Mouse (Mus musculus): ENCODE measurements around the gene Pigt.

Pigt gene

DNA sequence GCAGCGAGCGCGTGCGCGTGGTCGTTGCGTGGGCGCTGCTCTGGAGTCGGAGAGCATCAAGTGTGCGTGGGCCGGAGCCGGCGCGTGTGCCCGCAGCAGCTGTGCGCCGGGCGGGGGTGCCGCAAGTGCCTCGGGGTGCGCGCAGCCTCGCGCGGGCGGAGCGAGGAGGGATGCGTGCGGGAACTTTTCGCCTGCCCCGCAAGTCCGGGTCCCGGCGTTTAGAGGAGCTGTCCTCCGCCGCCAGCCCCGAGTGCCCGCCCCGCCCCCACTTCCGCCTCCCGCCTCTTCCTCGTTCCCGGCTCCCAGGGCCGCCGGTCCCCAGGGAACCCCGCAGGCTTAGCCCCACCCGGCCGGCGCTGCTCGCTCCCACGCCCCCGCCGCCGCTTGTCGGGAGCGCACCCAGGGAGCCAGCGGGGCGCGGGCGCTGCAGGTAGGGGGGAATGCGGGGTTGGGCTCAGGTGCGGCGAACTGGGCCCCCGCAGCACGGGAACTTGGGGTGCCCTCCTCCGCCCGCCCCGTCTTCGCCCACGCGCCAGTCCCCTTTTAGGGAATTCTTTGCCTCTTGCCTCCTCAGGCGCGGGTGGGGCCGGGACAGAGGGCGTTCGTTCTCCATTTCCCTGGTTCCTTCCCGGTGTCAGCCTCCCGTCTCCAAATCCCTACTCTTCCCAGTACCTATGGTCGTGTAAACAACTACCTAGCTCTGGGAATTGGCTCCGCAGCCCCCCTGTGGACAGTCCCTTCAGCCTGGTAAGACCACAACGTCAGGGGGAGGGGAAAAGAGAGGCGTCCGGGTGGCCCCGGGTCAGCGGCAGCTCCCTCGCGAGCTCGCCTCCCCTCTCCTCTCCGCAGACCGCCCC, 10.8 kb upstream of the Pigt start:
- peak; percentile 55 for DNase-seq (ENCODE audit: low read depth)

DNA sequence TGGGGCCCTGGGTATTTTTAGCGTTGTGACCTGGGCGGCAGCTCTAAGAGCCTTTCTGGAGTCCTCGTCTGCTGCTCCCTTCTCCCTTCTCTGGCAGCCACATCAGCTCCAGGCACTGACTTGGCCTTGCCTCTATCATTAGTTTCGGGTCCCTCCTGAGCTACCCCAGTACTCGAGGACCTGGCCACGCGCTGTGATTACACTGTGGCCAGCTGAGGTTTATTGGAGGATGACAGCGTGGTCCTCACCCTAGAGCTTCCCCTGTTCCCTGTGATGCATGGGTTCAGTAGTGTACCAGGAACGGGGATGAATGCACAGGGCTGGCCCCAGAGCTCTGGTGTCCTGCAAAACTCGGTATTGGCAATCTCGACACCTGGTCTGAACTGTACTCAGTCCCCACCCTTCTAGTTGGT, 10.2 kb upstream of the Pigt start:
- peak; percentile 16 for DNase-seq (ENCODE audit: low read depth)

DNA sequence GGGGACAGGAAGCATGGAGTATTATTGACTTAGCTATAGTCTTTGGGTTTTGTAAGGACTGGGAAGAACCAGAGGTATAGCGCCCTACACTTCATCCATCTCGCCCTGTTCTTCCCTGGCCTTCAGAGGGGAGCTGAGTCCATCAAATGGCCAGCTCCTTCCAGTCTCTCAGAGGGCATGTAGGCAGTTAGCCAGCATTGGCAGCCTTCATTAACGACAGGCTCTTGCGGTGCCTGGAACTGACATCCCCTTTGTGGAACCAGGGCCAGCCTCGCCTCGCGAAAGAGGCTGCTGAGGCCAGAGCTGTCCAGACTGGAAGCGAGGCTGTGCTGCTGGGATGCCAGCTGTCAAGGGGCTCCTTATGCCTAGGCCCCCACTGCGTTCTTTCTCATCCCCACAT, 9.5 kb upstream of the Pigt start:
- no peak for DNase-seq (ENCODE audit: low read depth)

DNA sequence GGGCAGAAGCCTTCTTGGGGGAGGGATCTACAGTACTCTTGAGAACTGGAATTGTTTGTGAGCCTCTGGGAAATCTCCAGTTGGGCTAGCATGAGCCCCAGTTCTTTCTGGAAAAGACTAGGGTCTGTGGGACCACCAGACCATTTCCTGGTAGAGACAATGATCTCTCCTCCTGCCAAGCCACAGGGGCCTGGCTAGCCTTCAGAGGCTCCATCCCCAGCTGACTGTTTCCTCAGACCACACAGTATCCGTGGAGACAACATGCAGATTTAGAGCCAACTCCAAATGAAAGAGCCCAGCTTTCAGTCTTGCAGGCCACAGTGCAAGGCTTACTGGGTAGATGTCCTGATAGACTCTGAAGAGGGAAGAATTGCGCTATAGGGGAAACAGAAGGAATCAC, 3.2 kb upstream of the Pigt start:
- DNase-seq (ENCODE audit: low read depth) = no peak

DNA sequence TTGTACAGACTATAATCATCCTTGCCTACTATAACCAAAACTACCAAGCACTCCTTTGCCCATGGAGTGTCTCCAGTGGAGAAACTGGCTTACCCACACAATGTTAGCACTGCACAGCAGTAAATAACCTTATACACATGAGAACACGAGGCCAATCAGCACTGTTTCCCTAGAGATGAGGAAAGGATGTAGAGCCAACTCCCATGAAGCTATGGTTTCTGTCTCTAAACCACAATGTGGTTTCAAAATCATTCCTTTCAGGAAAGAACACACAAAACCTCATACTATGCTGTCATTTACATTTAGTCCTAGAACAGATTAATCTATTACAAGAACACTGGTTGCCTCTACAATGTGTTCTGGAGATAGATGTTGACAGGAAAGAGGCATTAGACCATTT, 989 bp upstream of the Pigt start:
- peak; percentile 25 for DNase-seq (ENCODE audit: low read depth)

DNA sequence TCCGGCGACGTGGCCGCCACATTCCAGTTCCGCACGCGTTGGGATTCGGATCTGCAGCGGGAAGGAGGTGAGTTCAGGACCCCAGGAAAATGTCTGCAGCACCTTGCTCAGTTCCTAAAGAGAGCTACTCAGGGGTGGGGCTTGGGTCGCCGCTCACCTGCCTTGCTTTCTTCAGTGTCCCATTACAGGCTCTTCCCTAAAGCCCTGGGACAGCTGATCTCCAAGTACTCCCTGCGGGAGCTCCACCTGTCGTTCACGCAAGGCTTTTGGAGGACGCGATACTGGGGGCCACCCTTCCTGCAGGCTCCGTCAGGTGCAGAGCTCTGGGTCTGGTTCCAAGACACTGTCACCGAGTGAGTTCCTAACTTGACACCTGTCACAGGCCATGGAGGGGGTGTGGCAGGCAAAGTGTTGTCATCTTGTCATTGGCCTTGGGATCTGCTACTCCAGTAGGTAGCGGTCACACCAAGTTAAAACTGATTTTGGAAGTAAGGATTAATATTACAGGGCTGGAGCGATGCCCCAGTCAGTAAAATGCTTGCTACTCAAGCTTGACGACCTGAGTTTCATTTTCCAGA, 460 bp downstream of the Pigt start:
- DNase-seq (ENCODE audit: low read depth) = no peak

DNA sequence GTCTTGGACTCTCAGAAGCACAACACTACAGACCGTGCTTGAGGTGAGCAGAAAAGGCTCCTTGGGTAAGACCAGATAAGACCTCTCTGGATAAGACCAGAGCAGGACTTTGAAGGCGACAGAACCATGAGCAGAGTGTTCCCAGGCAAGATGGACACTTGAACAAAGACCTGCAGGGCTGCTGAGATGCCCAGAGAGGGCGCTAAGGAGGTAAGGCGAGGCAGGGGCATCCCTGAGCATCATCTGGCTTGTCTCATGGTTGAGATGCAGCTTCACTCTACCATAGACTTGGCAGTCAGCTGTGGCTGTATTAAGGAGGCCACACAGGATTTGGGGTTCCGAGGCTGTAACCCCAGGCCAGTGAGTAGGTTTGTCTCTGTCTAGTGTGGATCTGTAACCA, 2.0 kb downstream of the Pigt start:
- DNase-seq (ENCODE audit: low read depth) = no peak

DNA sequence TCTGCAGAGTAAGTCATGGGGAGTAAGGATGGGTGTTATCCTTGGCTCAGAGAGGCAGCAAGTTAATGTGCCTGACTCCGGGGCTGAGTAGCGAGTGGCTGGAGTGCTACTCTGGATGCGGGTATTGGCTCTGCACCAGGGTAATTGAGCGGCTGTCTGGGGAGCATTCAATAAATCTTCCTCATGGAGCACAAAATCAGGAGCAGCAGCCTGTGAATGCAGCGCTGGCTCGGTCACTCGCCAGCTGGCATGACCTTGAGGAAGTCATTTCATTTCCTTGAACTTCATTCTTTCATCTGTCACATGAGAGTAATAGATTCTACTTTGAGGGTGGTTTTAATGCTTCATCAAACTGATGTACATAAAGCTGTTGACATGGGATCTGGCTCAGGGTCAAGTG, 3.2 kb downstream of the Pigt start:
- no peak for DNase-seq (ENCODE audit: low read depth)

DNA sequence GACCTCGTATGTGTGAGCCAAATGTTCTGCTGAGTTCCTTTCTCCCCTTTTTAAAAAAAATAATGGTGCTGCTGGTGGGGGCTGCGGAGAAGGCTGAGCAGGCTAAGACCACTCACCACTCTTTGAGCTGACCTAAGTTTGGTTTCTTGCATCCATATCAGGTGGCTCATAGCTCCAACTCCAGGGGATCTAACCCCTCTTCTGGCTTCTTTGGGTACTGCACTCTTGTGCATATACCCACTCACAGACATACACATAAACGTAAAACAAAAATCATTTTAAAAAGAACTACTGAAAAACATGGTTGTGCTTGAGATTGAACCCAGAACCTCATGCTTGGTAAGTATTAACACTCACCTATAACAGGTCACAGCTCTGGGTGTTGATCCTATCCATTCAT, 7.6 kb downstream of the Pigt start:
- DNase-seq (ENCODE audit: low read depth) = no peak

DNA sequence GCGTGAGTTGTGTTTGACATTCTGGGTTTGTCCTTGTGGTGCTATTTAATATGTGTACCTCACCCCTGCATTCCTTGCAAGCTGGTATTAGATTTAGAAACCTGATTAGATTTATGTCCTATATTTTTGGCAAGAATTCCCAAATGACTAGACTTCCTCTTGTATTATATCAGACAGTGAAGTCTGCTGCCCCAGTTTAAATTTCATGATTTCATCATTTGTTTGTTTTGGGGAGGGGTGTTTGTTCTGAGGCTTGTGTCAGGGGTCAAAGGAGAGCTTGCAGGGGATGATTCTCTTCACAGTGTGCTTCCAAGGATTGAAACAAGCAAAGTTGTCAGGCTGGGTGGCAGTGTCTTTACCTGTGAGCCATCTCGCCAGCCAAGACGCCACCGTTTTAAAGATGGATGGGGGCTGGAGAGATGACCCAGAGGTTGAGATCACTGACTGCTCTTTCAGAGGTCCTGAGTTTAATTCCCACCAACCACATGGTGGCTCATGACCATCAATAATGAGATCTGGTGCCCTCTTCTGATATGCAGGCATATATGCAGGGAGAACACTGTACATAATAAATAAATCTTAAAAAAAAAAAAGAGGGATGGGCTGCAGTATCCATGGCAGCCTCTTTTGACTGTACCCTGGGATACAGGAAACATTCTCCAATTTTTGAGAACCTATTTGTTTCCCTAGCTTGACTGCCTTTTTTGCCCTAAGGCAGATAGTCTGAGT, 8.5 kb downstream of the Pigt start:
- DNase-seq (ENCODE audit: low read depth) = no peak

DNA sequence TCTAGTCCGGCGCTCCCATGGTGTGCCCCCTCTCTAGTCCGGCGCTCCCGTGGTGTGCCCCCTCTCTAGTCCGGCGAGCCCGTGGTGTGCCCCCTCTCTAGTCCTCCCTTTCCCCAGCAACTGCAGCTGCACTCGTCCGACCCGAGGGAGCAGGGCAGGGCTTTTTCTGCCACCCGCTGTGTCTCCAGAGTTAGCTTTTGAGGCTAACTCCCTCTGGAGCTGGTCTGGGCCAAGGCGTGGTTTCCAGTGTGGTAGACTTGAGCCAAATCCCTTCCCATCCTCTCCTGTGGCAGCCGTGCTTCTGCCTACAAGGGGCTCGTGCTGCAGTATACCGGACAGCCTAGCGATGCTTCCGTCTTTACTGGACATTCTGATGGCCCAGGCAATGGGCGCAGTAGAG, 10.5 kb downstream of the Pigt start:
- DNase-seq (ENCODE audit: low read depth) = no peak

DNA sequence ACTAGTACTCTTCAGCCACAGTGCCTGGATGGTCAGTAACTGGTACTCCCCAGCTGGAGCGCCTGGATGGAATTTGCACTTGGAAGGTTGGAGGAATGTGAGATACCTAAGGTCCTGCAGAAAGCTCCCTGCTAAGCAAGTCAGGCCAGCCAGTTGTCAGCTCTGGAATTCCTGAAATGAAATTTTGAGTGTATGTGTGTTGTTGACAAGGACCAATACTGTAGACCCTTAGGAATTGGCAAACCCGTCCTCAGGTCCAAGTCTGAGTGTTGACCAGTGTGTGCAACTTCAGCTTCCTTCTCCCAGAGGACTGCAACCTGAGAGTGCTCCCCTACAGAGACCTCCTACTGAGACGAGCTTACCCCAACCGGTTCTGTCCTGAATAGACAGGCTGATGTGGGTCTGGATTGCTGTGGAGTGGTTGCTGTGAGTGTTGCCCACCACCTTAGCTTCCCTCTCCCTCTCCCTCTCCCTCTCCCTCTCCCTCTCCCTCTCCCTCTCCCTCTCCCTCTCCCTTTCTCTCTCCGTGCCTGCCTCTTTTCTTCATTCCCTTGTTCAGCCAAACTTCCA, 13.4 kb downstream of the Pigt start:
- DNase-seq (ENCODE audit: low read depth) = no peak

DNA sequence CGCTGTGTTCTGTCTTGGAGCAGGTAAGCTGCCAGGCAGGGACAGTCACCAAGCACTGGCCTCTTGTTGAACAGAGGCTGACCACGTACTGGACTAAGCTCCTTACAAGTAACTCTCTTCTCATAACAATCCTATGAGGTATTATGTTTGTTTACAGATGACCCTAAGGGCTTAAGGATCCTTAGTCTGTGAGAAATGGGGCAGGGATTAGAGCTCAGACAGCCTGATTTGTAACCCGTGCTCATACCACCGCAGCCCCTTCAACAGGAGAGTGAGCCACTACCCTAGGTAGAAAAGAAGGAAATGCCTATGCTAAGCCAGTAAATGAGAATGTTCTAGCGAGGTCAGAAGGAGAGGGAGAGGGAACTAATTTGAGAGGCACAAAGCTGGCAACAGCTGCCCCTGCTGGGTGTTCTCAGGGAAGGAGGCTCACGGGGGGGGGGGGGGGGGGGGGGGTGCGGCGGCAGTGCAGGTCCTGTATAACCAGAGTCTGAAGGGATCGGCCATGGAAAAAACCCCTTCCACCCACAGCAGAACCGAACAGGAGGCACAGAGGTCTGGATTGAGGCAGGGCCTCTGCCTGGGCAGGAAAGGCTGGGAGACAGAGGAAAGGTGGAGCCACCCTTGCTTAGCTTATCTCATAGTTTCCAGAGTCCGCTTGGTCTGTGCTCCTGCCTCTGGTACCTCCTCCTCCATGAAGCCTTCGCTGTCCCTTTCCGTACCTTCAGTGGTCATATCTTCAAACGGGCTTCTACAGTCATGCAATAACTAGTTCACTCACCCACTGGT, 15.0 kb downstream of the Pigt start:
- DNase-seq (ENCODE audit: low read depth) = no peak

DNA sequence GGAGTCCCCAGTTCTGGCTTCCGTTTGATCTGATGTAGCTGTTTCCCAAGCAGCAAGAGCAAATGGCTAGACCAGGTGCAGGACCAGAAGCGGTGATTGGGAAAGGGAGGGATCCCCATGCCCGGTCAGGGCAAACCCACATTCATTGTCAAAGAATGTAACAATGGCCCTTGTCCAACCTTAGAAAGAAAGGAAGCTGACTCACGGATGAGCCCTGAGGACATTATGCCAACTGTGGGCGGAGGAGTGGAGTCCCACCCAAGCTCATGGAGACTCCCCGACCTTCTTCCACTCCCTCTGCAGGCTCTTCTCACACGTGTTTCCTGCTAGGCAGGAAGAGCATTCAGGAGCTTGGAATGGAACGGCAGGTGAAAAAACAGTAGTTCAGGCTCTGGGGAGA, 16.1 kb downstream of the Pigt start:
- no peak for DNase-seq (ENCODE audit: low read depth)

DNA sequence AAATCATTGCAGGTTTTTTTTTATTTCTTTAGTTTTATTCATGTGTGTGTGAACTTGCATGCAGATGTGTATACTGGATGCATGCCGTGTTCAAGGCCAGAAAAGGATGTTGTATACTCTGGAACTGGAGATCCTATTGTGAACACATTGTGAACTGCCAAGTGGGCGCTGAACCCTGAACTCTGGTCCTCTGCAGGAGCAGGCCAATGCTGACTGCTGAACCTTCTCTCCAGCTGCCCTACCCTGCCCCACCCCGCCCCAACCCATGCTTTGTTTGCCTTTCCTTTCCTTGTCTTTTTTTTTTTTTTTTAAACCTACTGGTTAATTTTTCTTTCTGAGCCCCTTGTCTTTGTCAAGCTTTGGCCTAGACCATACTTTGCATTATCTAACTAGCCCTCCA, 17.6 kb downstream of the Pigt start:
- no peak for DNase-seq (ENCODE audit: low read depth)

DNA sequence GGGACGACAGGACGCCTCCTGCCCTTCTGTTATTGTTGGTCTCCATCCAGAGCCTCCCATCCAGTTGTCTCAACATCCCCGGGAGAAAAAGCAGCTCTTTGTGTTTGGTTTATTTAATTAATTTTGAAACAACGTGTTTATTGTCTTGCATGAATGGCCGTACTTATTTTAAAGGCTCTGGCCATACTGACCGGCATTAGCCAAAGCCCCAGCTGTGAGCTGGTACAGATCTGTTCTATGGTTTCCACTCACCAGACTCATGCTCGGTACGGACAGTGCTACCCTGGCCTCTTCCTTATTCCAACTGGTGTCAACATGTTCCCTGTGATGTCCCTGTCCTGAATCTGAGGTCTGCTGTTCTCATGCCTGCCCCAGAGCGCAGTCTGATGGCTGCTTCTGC, 18.6 kb downstream of the Pigt start:
- no peak for DNase-seq (ENCODE audit: low read depth)

DNA sequence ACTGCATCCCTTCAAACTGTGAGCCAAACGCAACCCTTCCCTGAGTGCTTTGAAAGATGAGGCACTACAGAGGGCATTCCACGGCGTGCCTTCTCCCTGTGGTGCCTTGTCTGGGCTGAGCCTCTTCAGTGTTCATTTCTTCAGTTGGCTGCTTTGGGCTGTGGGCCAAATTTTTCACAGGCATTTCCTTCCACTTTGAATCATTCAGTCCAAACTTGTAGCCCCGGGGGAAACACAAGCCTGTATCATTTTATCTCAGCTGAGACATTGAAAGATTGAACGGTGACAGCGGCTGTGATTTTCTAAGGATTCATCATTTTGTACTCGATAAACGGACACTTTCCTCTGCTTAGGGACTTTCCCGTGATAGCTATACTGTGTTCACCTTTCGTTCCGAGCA, 19.3 kb downstream of the Pigt start:
- DNase-seq (ENCODE audit: low read depth) = peak; percentile 35

DNA sequence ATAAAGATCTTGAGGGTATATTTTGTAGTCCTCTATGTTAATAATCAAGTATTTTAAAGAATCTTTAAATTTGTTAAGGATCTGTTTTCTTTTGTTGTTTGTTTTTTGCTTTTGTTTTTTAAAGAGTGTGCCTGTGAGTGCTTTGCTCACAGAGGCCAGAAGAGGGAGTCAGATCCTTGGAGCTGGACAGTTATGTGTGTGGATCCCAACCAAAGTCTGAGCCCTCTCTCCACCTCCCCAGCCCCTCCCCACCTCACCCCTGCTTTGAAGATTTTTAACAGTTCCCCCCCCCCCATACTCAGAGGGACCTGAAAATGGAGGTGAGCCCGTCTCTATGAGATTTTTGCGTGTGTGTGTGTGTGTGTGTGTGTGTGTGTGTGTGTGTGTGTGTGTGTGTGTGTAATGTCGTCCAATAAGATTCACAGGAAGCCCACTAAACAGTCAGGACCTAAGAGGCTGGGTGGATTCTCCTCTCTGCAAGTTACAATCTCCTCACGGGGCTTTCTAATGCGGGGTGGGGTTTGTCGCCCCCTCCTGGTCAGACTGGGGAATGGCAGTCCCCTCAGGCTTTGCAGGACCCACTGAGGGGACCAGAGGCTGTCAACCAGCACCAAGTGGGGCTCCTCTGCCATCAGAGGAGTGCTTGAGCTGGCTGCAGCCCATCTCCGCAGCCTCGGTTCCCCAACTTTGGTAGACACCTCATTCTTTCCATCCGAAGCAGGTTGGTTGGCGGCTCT, 20.3 kb downstream of the Pigt start:
- peak; percentile 80 for DNase-seq (ENCODE audit: low read depth)

DNA sequence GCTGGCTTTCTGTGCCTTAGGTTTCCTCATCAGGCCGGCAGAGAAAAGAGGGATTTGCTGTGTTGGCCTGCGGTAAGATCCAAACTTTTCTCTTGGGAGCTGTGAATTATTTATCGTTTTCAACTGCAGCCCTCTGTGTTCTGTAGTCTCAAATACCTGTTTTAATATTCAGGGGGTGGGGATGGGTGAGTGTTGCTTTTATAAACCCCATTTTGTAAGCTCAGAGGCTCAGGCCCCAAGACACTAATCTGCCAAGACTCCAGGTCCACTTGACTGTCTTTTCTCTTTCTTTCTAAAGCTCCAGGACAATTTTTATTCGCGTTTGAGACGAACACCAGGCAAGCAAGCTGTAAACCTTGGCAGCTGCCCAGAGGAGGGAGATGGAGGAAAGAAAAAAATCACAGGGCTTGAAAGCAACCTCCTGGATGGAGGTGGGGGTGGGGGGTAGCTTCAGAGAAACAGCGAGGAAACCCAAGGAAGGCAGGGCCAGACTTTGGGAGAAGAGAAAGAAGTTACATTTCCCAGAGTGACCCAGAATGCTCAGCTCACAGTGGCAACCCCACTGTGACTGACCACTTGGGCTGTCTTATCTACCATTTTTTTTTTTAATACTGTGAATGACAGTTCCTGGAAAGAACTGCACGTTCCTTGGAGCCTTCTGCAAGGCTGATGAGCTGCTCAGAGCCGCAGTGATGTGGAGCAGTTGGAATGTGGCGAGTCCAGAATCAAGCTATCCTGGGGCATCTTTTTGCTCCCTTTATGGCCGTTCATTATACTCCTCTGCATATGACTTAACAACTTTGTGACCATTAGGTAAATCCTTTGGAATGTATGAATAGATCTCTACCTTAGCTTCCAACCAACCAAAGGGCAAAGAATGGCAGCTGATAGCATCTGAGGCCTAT, 21.2 kb downstream of the Pigt start:
- no peak for DNase-seq (ENCODE audit: low read depth)

DNA sequence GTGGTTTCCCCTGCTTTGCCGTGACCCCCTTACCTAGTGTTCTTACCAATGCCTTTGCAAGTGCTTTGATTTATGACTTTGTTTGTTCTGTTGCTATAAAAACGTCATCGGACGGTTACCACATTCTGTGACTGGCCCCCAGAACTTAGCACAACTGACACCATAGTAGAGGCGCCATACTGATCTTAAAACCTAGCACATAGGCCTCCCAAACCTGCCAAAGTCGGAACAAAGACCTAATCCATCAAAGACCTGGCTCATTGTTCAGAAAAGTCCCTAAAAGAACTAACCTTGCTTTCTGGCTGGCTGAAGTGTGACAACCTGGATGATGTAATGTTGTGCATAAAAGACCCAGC, 21.8 kb downstream of the Pigt start:
- peak; percentile 52 for DNase-seq (ENCODE audit: low read depth)
